Mouse (Mus musculus) common myeloid progenitor, adult 5-6 weeks (primary cell): ENCODE measurements around the gene Serf2. TPM values are rescaled to one million over a fixed set of nuclear protein-coding genes. Genes with fewer than 3 reads are reported as not detected.

Experiments
- ATAC-seq: replicated peaks from 2 replicates; pipeline ENCODE4 v1.8.0; 2016; ENCODE audit warnings: low read depth, mild to moderate bottlenecking, moderate TSS enrichment, inconsistent platforms; ENCODE audit not compliant: poor library complexity, severe bottlenecking
- total RNA-seq: library from RNA; stranded (forward); fragments of 200-1000, 187-1606 nt; gene quantifications from 2 replicates; pipeline ENCODE4 v1.2.3, GENCODE M21; 2017

The Serf2 gene
- 300 and 324 TPM in 2 replicates for total RNA-seq

- peak; percentile 88 for ATAC-seq
Observed at GRCm38 (mm10) chr2:121448739-121449535, at the start of gene Serf2. Gene Serf2 (plus strand): TSS chr2:121449195.

GRCm38 (mm10) chr2:121403296-121403695 is 45.7 kb upstream of the Serf2 start:
- no peak for ATAC-seq

DNA sequence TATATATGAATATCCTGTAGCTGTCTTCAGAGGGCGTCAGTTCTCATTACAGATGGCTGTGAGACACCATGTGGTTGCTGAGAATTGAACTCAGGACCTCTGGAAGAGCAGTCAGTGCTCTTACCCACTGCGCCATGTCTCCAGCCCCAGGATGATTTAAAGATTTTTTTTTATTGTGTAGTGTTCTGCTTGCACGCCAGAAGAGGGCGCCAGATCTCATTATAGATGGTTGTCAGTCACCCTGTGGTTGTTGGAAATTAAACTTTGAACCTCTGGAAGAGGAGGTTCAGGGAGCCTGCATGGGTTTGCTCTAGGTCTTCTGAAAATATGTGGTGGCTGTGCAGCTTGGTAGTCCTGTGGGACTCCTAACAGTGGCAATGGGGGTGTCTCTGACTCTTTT is 40.8 kb upstream of the Serf2 start:
- ATAC-seq, result peak; percentile 62

DNA sequence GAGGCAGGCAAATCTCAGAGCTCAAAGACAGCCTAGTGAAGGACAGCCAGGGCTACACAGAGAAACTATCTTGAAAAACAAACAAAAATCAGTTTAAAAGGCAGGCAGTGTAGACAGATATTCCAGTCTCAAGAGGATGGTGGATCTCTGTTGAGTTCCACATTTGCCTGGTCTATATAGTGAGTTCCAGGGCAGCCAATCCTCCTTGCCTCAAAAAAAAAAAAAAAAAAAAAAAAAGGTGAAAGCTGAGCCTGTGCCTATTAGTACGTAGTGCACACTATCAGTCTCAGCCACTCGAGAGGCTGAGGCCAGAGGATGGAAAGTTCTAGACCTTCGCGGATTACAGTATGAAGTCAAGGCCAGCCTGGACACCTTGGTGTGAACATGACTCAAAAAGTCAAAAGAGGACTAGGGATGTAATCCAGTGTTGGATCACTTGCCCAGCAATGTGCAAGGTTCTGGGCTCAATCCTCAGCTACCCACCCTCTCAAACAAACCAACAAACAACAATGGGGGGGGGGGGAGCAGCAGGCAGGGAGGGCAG is 36.1 kb upstream of the Serf2 start:
- peak; percentile 2; the same call in 1 of the 2 replicates for ATAC-seq

GRCm38 (mm10) chr2:121413387-121414042 is 35.5 kb upstream of the Serf2 start, which contains the start of the genes Pdia3 and Catsper2:
Gene Pdia3 (plus strand): TSS chr2:121413775.
Gene Catsper2 (minus strand): TSS chr2:121413792.
- ATAC-seq, result peak; percentile 92

GRCm38 (mm10) chr2:121414139-121414685 is 34.8 kb upstream of the Serf2 start:
- ATAC-seq, result 0 out of 2 replicates have a peak, but pooled peaks have one; percentile 6

DNA sequence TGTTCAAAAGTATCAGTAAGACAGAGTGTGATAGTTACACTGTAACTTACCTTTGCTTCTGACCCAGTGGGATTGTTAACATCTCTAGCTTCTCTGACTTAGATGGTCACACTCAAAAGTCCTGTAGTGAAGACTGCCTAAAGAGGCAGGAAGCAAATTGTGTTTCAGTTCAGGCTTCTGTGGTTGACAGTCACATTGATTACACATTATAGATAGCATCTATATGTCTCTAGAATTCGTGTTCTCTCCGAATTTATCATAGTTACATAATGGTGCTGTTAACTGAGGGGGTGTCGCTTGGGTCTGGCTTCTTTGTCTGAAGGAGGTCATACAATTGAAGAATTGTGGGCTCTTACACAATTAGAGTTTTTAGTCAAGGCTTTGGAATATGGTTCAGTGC is 33.9 kb upstream of the Serf2 start:
- no peak for ATAC-seq

GRCm38 (mm10) chr2:121415591-121415990 is 33.4 kb upstream of the Serf2 start:
- ATAC-seq, result no peak

DNA sequence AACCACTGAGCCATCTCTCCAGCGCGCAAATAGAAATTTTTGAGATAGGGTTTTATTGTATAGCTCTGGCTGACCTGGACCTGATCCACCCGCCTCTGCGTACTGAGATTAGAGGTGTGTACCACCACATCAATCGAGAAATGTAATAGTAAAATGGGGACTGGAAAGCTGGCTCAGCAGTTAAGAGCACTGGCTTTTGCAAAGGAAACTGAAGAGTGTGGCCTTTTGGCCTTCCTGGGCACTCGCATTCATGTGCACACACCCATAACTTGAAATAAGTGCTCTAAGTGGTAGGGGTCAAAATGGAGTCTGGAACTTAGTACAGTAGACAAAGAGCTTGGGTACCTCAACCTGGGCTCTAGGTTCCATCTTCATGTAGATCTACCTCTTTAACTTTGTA is 32.6 kb upstream of the Serf2 start:
- no peak for ATAC-seq

DNA sequence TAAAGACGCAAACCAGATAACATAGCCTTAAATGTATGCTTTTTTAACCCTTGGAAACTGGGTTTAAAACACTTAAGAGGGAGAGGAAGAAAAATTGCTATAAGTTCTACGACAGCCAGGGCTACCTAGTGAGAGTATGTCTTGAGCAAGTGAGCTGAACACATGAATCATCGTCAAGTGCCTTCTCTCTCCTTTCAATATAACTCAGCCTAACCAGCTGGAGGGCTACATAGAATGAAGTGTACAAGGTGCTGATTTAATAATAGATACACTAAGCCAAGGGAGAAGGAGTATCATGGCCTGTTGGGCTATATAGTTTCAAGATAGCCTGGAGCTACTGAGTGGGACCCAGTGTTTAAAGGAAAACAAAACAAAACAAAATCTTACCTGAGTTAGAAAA is 30.5 kb upstream of the Serf2 start:
- ATAC-seq, result no peak

GRCm38 (mm10) chr2:121423166-121423565 is 25.8 kb upstream of the Serf2 start:
- ATAC-seq, result no peak

GRCm38 (mm10) chr2:121425890-121426289 is 23.1 kb upstream of the Serf2 start:
- ATAC-seq, result no peak

DNA sequence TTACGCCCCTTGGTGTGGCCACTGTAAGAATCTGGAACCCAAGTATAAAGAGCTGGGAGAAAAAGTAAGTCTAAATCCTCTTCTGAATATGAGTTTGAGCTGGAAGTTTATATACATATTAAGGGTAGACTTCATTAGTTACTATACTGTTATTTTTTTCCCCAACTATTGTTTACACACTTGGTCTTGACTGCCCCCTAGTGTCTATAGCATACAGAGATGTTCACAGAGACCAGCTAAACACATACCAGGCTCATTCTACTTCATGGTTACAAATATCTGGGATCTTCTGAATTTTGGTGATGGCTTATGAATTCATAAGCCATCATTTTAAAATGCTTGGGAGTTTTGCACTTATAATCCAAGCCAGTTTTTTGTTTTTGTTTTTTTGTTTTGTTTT is 14.1 kb upstream of the Serf2 start:
- peak; percentile 60; the same call in 1 of the 2 replicates for ATAC-seq

DNA sequence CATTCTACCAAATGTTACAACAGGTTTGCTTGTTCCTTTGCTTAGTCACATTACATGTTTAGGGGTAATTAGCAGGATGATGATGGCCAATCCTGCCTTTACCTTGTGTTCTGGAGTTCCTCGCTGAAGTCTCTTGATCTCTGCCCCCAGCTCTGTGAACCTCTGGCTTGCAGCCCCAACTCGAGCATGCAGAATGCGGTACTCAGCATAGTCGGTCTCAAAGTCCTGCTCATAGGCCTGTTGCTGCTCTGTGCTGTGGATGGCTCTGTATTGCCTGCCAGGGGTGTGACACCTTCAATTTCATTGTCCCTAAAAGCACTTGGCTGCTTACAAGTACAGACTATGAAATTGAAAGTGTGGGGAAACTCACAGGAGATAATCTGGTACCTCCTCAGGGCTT is 9.2 kb upstream of the Serf2 start:
- no peak for ATAC-seq

DNA sequence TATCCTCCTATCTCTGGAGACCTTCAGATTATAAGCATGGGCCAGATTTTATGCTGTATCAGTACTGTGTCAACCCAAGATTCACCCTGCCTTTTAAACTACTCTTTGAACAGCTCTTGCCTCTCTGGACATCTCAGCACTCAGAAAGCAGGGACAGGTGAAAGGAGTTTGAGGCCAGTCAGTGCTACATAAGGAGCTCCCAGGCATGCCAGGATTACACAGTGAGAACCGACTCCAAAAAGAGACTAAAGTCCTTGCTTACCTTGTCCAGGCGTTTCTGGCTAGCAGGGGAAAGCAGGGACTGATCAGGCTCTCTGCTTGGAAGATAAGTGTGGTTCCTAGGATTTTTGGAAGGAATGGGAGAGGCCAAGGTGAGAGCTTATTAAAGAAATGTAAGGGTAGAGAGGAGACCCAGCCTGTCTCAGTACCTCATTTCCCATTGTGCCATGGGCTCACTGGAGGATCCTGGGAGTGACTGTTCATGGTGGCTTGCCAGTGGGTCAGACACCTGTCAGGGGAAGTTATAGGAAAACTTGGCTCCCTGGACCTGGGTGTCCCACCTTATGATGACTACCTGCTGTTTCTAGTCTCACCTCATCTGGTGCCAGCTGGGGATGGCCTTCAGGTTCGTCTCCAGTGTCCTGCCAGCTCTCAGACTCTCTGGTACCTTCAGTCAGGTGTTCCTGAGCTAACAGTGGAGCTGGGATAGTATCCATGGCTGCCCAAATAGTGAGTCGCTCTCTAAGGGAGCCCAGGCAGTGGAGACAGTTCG is 8.0 kb upstream of the Serf2 start:
- ATAC-seq, result no peak

DNA sequence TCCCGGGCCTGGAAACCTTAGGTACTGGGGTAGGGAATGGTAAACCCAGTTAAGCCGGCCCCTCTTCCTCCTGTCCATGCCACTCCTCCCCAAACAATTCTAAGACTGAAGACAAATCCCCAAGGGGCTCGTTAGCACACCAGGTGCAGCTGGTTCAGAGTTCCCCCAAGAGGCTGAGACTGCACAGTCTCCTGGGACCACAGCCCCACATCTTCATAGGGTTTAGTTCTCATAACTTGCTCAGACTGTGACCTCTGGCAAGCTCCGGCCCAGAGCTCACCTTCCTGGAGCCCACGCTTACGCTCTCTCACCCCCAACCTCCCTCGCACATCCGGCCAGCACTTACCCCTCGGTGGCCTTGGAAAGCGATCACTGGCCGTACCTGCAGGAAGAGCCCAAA is 7.2 kb upstream of the Serf2 start:
- 0 out of 2 replicates have a peak, but pooled peaks have one; percentile 20 for ATAC-seq

DNA sequence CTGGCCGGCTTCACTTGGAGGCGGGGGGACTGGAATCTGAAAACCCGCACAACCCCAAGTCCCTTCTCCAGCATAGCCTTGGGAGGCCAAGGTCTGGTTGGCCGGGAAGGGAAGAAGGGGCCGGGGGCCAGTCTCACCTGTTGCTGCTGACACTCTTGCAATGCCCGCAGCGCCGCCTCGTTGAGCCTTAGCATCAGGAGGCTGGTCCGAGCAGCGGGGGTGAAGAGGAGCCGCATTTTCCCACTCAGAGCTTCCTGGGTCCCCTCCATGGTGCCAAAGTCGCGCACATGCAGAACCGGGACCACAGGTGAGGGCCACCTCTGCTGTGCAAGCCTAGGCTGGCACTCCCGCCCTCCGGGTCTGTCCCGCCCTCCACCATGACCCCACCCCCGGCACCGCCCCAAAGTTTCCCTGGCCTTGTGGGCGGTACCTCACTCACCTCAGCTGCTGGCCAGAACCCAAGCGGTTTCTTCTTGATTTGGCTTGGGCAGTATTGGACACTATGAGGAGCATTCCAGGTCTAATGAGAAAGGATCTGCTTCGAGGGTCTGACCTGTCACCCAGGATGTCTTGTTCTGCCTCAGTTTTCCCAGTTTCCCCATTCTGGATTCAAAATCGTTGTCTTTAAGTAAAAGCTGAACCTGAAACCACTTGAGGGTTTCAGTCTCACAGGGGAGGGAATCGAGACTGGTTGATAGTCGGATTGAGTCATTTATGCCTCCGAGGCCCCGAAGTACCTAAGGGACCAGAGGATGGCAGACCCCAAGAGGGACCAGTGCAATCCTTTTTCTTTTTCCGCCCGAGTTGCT is 6.5 kb upstream of the Serf2 start:
- peak; percentile 79 for ATAC-seq

DNA sequence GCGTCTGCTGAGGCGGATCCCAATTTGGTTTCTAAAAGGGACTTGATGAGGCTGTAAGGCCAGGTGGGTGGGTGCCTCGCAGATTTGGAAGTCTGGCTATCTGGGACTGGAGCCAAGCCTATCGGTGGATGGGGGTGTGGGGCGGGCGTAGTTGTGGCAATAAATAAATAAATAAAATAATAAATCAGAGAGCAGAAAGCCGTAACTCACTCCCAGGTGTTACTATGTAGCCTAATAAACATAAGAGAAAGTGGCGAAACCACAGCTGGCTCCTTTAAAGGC is 6.0 kb upstream of the Serf2 start:
- no peak for ATAC-seq

- no peak for ATAC-seq
Observed at GRCm38 (mm10) chr2:121444178-121444577, 4.8 kb upstream of the Serf2 start, which contains the start of gene Ell3. Gene Ell3 (minus strand): TSS chr2:121444278.
